Mouse (Mus musculus) testis, adult 2 months (tissue): ENCODE measurements around the gene Ddx51. TPM values are rescaled to one million over a fixed set of nuclear protein-coding genes. Genes with fewer than 3 reads are reported as not detected.

Source experiments
- H3K27ac ChIP-seq: fragments of 200-500 bp; 2 replicates; pipeline ENCODE4 v1.5.1; 2012; ENCODE audit warnings: low read depth, low read length; ENCODE audit not compliant: control insufficient read depth, insufficient read depth
- H3K27me3 ChIP-seq: fragments of 200-500 bp; 2 replicates; pipeline ENCODE4 v1.6.1; 2012; ENCODE audit warnings: mild to moderate bottlenecking, low read length, moderate library complexity; ENCODE audit not compliant: control insufficient read depth, insufficient read depth
- H3K36me3 ChIP-seq: fragments of 200-500 bp; 2 replicates; pipeline ENCODE4 v1.6.1; 2012; ENCODE audit warnings: mild to moderate bottlenecking, low read length; ENCODE audit not compliant: control insufficient read depth, insufficient read depth
- H3K4me1 ChIP-seq: fragments of 200-500 bp; 2 replicates; pipeline ENCODE4 v1.6.1; 2012; ENCODE audit warnings: low read length; ENCODE audit not compliant: control insufficient read depth, insufficient read depth
- H3K4me3 ChIP-seq: fragments of 200-500 bp; 2 replicates; pipeline ENCODE4 v1.5.1; 2012; ENCODE audit warnings: low read depth, mild to moderate bottlenecking, low read length, moderate library complexity, mixed read lengths; ENCODE audit not compliant: control insufficient read depth
- CTCF ChIP-seq: fragments of 200-500 bp; IDR thresholded peaks from 2 replicates; pipeline ENCODE4 v1.5.1; 2012; ENCODE audit warnings: low read depth, mild to moderate bottlenecking, inconsistent platforms, low read length, moderate library complexity; ENCODE audit not compliant: control insufficient read depth, insufficient read depth, insufficient replicate concordance
- POLR2A ChIP-seq: fragments of 200-500 bp; IDR thresholded peaks from 2 replicates; pipeline ENCODE4 v1.6.1; 2012; ENCODE audit warnings: low read depth, mild to moderate bottlenecking, inconsistent platforms, low read length, moderate library complexity; ENCODE audit not compliant: control insufficient read depth
- polyA plus RNA-seq: library from polyadenylated mRNA; depleted of rRNA; stranded (reverse); fragments of >200 nt; gene quantifications from 2 replicates; pipeline ENCODE4 v1.2.3, GENCODE M21; 2012; rRNA removed

The Ddx51 gene
- polyA plus RNA-seq, 1 experiment = 22.8 TPM

DNA sequence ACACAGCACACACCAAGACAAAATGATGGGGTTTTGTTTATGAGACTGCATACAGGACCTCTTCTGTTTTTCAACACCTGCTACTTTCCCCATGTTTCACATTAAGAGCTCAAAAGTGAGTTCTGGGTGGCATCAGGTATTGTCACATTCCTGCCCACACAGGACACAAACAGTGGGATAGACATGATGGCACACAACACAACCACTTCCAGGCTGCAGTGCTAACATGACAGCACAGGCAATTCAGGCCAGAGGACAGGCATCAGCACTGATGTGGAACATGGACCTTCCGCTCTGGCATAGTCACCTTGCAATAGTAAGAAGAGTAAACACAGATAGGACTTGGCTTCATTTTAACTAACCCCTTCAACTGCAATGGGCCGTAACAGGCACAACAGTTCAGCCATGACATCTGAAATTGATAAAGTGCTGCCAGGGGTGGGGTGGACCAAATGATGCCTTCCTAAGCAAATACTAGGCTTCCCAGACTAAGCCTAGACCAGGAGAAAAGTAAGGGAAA, 11.6 kb downstream of the Ddx51 start:
- Histone ChIP-seq H3K27me3 (no peaks in the 10 kb centered on the region), H3K4me3 (no peak overlapping the region), H3K27ac (no peak overlapping the region), H3K36me3 (peaks cover 7% of the 10 kb centered on the region), H3K4me1 (no peaks in the 10 kb centered on the region)
- TF ChIP-seq POLR2A = no peak
- no peak for TF ChIP-seq CTCF

DNA sequence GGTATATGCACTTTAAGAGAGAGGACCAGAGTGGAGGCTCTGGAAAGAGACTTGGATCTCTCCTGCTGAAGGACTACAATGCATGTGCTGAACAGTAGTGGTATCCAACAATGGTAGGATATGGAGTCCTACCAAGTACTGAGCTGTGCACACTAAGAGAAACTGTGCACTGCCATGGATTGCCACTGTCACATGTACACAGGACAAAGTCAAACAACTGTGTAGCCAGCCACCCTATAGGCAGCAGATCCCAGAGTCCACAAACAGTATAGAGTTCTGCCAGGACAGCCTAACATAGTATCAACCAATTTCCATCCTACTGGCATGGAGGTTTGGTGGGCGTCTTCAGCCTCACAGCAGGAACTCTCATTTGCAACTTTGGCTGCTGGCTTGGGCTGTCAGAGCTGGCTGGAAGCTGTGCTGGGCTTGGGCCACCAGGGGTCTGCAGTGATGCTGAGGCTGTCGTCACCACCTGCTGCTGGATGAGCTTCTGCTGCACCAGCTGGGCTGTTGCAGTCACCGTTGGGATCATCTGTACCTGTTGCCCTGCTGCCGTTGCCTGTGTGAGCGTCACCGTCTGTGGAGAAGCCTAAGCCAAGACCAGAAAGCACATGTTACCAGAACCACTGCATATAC, 12.4 kb downstream of the Ddx51 start:
- no peaks in the 10 kb centered on the region for H3K27me3 ChIP-seq
- TF ChIP-seq CTCF = no peak
- TF ChIP-seq POLR2A = no peak
- no peaks in the 10 kb centered on the region for H3K4me1 ChIP-seq
- H3K27ac ChIP-seq = no peak overlapping the region
- H3K4me3 ChIP-seq = no peak overlapping the region
- peaks cover 7% of the 10 kb centered on the region for H3K36me3 ChIP-seq

DNA sequence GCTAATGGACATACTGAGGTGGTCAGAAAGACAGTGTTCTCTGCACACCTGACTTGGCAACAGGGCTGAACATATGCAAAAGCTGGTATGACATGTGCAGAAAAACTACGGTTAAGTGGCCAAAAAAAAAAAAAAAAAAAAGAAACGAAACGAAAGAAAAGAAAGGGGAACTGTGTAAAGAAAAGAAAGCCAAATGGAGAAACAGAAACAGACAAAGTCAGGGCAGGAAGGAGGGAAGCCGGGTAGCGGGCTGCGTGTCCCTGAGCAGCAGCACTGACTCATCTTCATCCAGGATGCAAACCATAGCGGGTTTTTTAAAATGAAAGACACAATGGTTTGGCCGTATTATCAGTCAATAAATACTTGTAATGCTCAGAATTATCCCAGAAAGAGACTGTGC, 28.8 kb downstream of the Ddx51 start:
- no peak for TF ChIP-seq POLR2A
- no peak for TF ChIP-seq CTCF
- H3K4me3 ChIP-seq = no peak overlapping the region
- no peaks in the 10 kb centered on the region for H3K4me1 ChIP-seq
- no peak overlapping the region for H3K27ac ChIP-seq
- peaks cover 10% of the 10 kb centered on the region for H3K36me3 ChIP-seq
- H3K27me3 ChIP-seq = no peaks in the 10 kb centered on the region

DNA sequence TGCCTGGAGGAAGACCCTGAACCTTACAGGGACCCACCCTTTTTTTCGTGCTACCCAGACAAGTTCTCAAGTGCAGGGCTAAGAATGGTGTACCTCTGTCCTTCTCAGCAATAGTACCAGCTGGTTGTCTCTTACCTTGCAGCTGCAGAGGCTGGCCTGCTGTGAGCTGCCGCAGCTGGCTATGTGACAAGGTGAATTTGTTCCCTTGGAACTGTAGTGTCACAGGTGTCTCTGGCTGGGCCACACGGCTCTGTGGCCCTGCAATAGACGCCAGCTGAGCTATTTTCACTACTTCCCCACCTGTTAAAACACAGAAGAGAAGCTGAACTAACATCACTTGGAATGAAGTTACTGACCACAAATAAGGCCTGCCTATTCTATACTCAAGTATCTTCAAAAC, 45.4 kb downstream of the Ddx51 start:
- no peak overlapping the region for H3K4me3 ChIP-seq
- TF ChIP-seq POLR2A (no peak), CTCF (no peak)
- no peak overlapping the region for H3K27ac ChIP-seq
- H3K36me3 ChIP-seq = peaks cover 5% of the 10 kb centered on the region
- H3K4me1 ChIP-seq = no peaks in the 10 kb centered on the region
- H3K27me3 ChIP-seq = no peaks in the 10 kb centered on the region

DNA sequence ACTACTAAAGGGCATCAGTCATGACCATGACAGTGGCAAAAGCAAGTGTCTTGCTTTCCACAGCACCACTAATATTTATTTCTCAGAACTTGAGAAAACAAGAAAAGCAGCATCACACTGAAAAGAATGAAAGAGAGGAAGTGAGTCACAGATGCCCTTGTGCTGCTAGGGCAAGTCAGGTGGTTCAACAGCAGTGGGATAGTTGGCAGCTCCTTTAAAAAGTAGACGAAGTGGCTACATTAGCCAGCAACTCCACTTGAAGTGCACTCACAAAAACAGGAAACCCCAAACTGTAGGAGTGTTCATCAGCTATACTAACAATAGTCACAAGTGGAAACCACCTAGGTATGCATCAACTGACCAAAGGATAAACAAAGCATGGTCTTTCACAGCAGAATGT, 50.8 kb downstream of the Ddx51 start:
- Histone ChIP-seq H3K27me3 (no peaks in the 10 kb centered on the region), H3K4me1 (no peaks in the 10 kb centered on the region), H3K27ac (no peak overlapping the region), H3K4me3 (no peak overlapping the region), H3K36me3 (peaks cover 6% of the 10 kb centered on the region)
- TF ChIP-seq POLR2A = no peak
- TF ChIP-seq CTCF = no peak

DNA sequence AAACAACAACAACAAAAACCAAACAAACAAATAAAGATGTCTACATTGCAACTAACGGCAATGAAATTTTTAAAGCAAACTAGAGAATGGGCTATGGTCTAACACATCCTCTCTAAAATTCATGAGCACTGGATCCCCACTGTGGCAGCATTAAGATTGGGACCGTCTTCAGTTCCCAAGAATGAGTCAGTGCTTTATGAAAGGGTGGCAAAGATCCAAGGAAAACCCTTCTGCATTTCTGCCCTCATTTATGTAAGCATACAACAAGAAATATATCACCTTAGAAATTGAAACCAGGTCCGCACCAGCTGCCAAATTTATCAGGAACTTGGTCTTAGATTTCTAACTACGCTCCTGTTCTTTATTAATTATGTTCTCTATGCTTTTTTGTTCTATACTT, 56.0 kb downstream of the Ddx51 start:
- H3K36me3 ChIP-seq = peaks cover 3% of the 10 kb centered on the region
- no peaks in the 10 kb centered on the region for H3K27me3 ChIP-seq
- H3K27ac ChIP-seq = no peak overlapping the region
- TF ChIP-seq POLR2A (no peak), CTCF (no peak)
- no peaks in the 10 kb centered on the region for H3K4me1 ChIP-seq
- H3K4me3 ChIP-seq = no peak overlapping the region

Other genes with a start within 250 kb of the Ddx51 start
- 30.6 and 31.2 TPM in 2 replicates for gene Fbrsl1, start 204.9 kb upstream of the Ddx51 start, polyA plus RNA-seq
- 0.60 and 0.69 TPM in 2 replicates for gene Galnt9, start 109.1 kb upstream of the Ddx51 start, polyA plus RNA-seq
- gene Noc4l, start within 50 bp of the Ddx51 start, polyA plus RNA-seq = 40.3 and 45.1 TPM in 2 replicates
- gene Ep400, start 117.3 kb downstream of the Ddx51 start, polyA plus RNA-seq = 196 and 227 TPM in 2 replicates
- gene Pus1, start 127.2 kb downstream of the Ddx51 start, polyA plus RNA-seq = 5.2 and 5.6 TPM in 2 replicates
- gene Ulk1, start 156.6 kb downstream of the Ddx51 start, polyA plus RNA-seq = 15.4 and 16.1 TPM in 2 replicates
- gene Hscb, start 186.3 kb downstream of the Ddx51 start, polyA plus RNA-seq = 15.8 and 16.3 TPM in 2 replicates
- 1.5 and 1.7 TPM in 2 replicates for gene Chek2, start 186.5 kb downstream of the Ddx51 start, polyA plus RNA-seq
- 4.6 and 4.7 TPM in 2 replicates for gene Ttc28, start 226.4 kb downstream of the Ddx51 start, polyA plus RNA-seq